Mouse (Mus musculus) lung, adult 2 months (tissue): ENCODE data around the gene Defb9.

Experiments
- CTCF ChIP-seq: fragments of 200-500 bp; IDR thresholded peaks from 2 replicates; pipeline ENCODE4 v1.5.1; 2011; ENCODE audit warnings: mild to moderate bottlenecking, low read length, control low read depth; ENCODE audit not compliant: insufficient read depth
- POLR2A ChIP-seq: fragments of 200-500 bp; IDR thresholded peaks from 2 replicates; pipeline ENCODE4 v1.6.1; 2011; ENCODE audit warnings: low read depth, mild to moderate bottlenecking, control low read depth, low read length, borderline replicate concordance; ENCODE audit errors: extremely low read depth

GRCm38 (mm10) chr8:21912554-21912953, 27.3 kb upstream of the Defb9 start:
- TF ChIP-seq POLR2A (no peak), CTCF (no peak)
